Mouse (Mus musculus): ENCODE measurements at regions not wholly inside any gene's neighbourhood (a gene's known extent, or its start where the extent isn't known, plus 50 kb on each side); places are given as distances from the start of the nearest gene placed in this dataset.

DNA sequence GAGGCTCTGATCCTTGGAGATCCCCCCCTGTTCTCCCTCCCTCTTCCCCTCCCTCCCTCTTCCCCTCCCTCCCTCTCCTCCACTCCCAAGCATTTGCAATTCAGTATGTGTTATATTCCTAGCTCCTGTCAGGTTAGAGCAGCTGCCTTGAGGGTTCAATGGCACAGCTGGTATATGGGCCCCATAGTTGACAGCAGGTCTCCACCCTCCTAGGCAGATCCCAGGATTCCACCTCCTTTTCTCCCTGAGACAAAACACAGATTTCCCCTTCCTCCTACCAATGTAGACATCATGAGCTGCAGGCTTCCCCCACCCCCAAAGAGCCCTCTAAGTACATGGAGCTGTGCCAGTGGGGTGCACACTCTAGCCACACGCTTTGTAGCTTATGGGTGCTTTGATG is 137.8 kb downstream of the Unc5cl start:
- no peak for DNase-seq

DNA sequence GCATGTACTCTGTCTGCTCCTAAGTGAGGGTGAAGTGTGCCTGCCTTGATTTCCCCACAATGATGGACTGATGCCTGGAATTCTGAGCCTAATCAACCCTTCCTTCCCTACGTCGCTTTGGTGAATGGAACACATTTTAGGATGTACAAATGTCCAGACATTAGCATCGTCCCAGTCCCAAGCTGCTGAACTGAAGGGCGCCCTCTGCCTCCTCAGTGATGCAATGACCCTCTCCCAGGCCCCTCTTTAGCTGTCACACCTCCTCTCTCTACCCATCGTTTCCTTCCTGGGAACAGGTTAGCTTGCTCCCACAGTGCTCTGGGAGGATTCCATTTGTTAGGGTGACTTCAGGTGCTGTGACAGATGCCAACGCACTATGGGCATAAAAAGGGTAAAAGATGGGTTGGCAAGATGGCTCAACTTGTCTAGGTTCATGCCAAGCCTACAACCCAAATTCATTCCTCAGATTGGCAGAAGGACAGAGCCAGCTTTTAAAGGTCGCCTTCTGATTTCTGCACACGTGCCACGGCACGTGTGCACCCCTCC is 140.8 kb downstream of the Unc5cl start:
- no peak for DNase-seq

DNA sequence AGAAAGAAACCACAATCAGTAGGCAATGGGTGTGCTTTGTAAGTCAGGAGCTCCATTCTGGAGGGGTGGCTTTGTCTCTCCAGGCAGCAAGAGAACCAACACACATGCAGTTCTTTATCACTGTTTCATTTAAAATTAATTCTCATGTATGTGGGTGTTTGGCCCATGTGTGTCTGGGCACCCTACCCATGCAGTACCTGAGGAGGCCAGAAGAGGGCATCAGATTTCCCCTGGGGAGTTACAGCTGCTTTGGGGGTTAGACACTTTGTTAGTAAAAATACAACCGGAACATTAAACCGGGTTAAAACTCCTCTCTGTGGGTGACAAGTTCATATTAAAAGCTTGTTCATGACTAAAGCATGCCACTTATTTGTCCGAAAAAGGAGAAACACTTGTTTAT is 141.7 kb downstream of the Unc5cl start:
- DNase-seq, result no peak

DNA sequence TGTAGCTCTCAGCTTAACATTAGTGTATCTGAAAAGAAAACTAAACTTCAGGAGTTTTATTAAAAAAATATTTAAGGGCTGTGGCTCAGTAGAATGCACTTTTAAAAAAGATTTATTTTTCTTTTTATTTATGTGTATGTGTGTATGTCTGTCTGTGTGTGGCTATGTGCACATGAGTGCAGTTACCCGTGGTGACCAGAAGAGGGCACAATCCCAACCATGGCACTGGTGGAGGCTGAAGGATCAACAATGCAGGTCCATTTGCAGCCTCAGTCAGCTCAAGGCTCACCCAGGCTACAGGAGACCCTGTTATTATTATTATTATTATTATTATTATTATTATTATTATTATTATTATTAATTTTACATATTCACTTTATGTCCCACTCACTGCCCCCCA is 142.6 kb downstream of the Unc5cl start:
- no peak for DNase-seq

DNA sequence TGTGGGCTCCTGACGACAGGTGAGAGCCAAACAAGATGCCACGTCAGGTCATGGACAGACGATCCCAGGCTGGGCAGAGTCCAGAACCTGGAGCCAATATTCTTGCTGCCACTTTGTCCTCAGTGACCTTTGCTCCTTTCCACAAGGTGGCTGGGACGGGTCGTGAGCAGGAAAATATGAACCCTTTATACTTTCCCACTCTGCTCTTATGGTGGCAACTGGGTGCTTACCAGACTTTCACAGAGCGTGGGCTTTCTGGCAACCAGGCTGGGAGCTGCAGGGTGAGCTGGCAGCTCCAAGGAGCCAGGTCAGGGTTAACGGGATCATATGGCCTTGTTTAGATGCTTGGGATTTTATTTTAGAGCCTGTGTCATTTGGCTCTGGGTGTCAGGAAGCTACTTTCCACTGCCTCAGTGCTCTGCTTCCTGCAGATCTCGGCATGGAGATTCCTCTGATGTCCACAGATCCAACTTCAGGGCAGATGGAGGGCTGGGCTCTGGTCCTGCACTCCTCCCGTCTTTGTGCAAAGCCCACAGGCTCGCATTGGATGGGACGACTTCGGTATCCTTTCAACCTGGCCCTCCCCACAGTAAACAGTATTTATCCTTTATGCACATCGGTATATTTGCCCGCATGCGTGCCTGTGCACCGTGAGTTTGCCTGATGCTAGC is 143.9 kb downstream of the Unc5cl start:
- peak; percentile 33 for DNase-seq

DNA sequence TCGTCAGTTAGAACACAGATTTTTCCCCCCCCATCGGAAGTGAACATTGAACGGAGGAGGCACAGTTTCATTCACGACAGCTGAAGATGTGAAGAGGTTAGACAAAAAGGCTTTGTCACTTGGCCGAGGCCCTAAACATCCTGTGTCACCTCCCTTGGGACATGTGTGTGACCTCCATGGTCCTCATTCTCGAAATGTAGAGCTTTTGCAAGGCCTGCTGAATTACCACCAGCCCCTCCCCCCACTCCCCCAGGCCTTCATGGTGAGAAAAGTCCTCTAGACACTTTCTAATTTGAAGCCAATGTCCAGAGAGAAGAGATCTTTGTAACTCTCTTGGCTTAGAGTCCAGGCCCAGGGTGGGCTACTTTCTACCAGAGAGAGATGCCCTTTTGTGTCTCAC is 145.5 kb downstream of the Unc5cl start:
- no peak for DNase-seq

DNA sequence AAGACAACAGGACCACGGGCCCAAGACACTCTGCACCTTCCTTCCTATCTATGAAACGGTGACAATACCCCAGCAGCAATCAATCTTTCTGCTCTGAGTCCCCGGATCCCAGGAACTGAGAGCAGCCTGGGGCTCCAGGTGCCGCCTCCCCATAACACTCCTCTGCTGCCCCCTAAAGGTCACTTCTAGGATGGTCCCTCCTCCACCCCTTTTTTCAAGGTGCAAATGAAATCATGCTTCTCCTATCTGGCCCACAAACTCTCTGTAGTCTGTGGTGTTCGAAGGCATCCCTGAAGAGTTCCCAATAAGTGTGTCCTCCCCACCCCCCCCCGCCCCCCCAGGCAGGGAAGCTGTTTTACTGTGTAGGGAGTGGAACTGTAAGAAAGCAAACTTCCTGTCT is 147.9 kb downstream of the Unc5cl start:
- DNase-seq, result peak; percentile 58

DNA sequence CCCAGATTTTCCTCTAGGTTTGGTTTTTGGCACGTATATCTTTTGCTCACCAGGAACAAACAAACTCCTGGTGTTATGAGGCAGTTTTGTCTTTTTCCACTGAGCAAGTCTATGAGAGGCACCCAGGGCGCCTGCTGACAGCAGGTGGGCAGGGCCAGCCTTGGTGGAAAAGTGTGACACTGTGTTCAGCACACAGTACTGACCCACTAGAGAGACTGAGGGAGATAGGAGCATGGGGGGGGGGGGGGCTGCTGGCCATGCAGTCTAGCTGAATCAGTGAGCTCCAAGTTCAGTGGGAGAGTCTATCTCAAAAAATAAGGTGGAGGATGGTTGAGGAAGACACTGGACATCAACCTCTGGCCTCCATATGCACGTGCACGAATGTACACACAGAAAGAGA is 152.1 kb downstream of the Unc5cl start:
- DNase-seq, result no peak

DNA sequence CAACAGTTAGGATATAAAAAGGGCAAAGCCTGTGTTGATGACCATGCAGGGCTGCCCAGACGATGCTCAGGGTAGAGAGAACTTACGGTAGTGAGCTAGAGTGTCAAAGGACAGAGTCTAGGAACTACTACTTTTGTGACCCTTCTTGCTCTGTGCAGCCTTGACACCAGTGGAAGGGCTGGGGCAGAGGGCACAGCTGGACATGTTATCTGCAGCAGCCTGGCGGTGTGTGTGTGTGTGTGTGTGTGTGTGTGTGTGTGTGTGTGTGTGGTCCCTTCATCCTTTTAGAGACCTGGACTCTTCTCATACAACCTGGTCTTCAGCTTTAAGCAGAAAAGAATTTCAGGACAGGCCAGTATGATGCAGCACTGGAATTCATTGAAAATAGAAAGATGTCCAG is 153.6 kb downstream of the Unc5cl start:
- DNase-seq, result no peak

DNA sequence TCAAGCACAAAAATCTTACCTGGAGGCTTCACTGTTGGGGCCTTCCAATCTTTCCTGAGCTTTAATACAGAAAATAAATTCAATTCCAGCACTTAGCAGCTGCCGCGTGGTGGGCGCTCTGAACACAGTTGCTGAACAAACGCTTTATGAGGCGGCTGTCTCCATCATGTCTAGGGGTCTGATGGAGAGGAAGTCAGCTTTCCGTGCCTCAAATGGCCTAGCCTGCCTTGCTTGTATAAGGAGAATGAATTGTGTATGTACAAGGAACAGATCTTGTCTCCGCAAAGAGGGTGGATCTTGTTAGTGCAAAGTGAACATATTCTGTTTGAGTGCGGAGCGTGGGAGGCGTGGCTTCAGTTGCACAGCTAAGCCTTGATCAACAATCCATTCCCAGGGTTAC is 155.4 kb downstream of the Unc5cl start:
- no peak for DNase-seq

DNA sequence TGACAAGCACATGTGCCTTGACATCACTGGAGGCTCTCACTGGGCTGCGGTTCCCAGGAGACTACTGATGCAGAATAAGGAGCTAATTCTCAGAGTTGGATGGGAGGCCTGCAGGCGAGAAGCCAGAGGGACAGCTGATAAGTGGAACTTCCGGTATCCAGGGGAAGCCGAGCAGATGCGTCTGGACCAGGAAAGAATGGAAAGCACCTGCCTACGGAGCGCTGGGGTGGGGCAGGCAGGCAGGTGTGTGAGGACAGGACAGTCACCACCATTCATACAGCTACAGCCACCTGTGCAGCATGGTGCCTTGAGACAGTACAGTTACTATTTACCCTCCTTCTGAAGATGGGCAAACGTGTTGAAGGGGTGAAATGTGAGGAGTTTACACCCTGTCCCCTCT is 156.1 kb downstream of the Unc5cl start:
- DNase-seq, result no peak

DNA sequence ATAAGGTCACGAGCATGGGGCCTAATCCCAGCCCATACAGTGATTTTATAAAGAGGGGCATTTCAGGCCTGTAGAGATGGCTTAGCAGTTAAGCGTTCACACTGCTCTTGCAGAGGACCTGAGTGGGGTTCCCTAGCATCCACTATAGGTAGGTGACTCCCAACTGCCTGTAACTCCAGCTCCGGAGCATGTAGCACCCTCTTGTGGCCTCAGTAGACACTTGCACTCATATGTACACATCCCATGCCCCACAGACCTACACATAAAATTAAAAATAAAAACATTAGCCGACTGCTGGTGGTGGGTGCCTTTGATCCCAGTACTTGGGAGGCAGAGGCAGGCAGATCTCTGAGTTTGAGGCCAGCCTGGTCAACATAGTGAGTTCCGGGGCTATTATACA is 158.8 kb downstream of the Unc5cl start:
- DNase-seq, result no peak

DNA sequence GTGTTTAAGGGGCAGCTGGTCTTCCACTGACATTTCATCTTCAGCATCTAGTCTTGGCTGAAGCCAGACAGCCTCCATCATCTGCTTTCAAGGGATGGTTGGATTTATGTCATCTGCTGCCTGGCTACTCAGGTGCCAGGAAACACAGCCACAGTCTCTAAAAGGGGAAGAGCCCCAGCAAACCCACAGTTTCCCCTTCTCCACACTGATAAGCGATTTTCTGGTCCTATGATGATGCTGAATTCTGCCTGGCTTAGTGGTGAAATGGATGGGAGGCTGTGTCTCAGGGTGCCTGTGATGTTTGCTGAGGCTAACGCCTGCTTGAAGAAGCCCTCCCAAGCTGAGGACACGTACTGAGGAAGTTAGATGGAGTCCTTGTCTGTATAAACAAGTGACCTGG is 160.5 kb downstream of the Unc5cl start:
- DNase-seq, result no peak

DNA sequence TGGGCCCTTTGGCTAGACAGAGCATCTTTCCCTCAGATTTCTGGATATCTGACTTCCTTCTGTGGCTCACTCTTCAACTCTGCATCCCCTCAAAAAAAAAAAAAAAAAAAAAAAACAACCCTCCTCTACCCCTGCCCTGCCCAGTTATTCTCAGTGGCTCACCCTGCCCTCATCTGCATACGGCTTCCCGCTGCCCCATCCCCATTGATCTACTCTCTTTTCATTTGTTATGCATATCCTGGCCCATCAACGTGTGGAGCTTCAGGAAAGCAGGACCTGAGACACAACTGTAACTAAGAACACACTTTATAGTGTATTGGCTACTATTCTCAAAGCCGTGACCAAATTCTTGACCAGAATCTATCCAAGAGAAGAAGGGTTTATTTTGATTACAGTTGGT is 161.5 kb downstream of the Unc5cl start:
- DNase-seq, result no peak

DNA sequence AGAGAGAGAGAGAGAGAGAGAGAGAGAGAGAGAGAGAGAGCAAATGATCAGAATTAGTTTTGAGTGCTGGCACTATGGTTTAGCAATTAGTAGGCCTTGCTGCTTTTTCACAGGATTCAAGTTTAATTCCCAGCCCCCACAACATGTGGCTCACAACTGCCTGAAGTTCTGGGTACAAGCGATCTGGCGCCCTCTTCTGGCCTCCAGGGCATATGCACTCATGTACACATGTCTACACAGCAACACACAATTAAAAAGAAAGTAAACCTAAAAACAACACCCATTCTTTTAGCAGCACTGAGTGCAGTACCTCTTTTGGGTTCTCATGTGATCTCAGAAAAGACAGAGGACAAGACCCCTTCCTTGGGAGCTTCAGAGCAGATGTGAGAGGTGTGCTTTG is 166.2 kb downstream of the Unc5cl start:
- no peak for DNase-seq

DNA sequence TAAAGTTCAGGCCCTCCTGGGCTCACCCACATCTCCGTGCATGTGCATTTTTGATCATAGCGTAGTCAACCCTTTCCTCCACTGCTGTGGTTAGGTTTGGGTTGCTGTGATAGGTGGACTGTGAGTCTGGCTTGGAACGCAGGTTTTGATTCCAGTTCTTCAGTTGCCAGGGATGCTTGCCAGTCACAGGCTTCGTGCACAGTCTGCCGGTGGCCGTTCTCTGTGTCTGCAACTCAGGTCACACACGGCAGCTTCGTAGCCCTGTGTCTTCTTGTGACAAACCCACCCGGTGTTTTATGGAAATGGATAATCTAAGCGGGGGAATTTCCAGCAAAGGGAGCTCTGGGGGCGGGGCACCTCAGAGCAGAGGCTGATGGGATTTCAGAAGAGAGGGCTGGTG is 167.0 kb downstream of the Unc5cl start:
- DNase-seq, result no peak

DNA sequence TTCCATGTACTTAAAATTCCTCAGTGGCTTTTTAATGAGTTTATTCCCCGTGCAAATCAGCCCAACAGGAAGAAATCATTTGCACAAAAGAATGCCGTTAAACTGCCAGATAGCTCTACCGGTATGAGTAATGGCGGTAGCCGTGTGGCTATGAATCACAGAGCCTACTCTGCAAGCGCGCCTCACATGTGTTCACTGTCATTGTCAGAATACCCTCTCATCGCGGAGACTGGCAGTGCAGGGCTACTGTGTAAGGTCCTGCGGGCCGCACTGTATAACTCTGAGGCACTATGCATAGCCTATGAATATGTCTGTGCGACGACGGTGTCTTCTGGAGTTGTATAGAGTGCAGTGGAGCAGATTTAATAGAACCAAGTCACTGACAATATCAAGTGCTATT is 170.2 kb downstream of the Unc5cl start:
- DNase-seq, result no peak

DNA sequence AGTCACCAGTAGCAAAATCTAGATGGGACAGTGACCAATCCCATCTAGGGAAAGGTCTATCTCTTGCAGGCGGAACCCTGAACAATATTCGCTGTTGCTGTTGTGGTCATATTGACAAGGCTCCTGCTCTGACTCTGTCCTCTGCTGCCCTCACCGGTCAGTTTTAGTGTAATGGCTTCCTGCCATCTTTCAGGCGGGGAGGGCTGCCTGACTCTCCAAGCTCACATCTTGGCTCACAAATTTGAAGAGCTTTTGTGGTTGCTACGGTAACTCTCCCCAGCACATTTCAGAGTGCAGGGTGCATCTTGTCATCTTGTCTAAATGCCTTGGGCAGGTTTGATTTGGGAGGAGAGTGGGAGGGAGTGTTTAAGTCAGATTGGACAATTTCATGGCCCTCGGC is 171.3 kb downstream of the Unc5cl start:
- no peak for DNase-seq

DNA sequence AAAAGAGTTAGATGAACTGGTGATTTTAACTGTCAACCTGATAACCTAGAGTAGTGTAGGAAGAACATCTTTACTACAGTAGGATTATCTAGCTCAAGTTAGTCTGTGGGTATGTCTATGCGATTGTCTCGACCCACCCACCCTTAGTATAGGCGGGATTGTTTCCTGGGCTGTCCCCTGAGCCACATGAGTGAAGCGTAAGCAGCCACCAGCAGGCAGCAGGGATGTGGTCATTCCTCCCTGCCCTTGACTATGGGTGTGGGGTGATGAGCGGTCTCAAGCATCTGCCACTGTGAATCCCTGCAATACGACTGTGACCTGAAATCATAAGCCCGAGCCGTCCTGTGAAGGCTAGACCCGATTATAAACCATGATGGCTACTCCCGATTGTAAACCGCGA is 184.9 kb downstream of the Unc5cl start:
- DNase-seq, result no peak

DNA sequence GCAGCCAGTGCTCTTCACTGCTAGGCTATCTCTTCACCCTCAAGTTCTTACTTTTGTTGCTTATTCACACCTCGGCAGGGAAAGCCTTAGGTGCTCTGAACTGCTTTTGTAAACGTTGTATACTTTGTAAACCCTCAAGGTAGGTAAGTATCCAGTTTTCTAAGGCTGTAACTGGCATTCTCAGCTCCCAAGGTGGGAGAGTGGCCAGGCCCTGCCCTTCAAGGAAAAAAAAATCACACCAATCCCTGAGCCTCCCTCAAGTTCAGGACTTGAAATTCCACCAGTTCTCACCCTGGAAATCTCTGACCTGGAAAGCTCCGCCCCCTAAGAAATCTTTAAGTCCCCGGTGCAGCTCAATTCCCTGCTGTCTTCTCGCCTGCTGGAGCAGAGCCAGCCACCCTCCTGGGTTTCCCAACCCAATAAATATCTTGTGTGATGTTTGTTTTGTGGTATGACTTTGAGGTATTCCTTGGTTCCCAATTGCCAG is 188.9 kb downstream of the Unc5cl start:
- DNase-seq, result no peak

DNA sequence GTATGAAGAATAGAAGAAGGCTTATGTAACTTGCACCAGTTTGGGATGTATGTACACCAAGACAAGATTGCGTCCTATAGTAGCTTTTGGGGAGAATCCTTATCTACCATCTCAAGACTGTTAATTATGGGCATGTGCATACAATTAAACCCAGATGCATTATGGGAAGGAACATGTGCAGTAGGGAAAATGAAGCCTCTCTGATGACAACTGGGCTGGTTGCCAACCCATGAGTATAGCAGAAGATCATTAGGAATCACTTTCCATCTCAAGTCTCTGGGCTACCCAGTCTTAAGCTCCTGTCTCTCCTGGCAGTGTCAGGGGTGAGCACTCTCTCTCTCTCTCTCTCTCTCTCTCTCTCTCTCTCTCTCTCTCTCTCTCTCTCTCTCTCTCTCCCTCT is 190.4 kb downstream of the Unc5cl start:
- DNase-seq, result no peak

DNA sequence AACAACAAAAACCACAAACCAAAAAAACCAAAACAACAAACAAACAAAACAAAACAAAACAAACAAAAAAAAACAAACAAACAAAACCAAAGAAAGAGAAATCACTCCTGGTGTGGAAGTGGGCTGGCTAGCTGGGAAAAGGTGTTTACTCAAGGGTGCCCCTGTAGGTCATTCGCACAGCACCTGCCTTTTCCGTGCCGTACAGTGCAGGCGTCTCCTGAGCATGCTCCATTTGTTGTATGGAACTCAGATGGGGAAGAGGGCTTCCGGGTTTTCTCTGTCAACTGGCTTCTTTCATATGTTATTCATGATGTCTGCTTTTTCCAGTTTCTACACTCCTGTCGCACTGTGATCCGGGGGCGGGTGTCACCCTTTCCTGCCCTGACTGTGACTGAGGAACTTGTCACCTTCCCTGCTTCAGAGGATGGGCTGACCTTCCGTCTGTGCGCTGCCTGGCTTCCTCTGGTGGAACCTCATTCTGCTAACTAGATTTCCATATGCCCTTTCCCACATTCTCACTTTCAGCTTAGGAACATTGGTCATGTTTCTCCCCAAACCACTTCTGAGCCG is 192.0 kb downstream of the Unc5cl start:
- DNase-seq, result no peak

DNA sequence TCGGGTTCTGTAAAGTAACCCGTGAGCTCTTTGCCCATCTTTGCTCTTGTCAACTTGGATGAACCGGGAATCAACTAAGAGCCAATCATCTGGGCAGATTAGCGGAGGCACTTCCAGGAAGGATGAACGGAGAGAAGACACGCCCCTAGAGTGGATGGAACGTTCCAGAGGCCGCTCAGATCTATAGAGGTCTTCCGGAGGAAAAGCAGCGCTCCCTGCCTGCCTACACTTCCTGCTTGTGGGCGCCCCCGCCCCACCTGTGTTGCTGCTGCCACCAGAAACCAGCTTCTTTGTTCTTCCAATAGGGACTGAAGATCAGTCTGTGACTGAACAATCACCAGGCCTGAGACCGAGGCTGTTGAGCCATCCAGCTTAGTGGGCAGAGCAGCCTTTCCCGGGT is 192.7 kb downstream of the Unc5cl start:
- DNase-seq, result no peak

DNA sequence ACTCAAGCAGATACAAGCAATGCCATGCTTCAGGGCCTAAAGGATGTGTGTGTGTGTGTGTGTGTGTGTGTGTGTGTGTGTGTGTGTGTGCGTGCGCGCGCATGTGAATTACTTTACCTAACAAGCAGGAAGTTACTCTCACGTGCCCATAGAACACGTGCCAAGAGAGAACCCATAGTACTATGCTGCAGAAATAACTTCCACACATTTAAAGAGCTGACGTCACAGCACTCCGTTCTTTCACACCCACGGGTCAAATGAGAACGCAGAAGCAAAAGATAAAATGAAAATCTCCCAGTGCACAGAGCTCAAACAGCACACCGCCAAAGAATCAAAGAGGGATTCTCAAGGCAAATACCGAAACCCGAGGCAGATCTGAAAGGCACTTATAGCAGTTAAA is 195.9 kb downstream of the Unc5cl start:
- no peak for DNase-seq

Measured in gastrocnemius, postnatal 10 days (tissue).